Mouse (Mus musculus): ENCODE data around the gene Gm14569. TPM values are rescaled to one million over a fixed set of nuclear protein-coding genes. Genes with fewer than 3 reads are reported as not detected.

The Gm14569 gene
- polyA plus RNA-seq, 1 experiment from 2014 or later, result not detected

DNA sequence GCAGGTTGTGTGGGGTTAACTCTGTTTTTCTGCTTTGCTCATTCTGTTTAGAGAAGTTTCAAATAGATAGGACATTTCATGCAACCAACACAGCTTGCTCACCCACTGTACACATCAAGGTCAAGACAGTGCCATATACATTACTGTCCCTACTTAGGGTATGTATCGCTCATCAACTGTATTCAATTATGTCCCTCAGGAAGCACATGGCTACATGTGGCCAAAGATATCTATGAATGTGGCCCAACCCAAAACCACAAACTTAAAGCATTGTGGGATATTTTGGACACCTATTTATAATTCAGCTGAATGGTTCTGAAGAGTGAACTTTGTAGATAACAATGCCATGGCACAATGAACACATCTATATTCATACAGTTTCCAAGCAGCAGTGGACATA lies 53.7 kb downstream of the Gm14569 start:
- Histone ChIP-seq H3K27ac (replicated peaks) (no peak overlapping the region), H3K4me1 (replicated peaks) (no peaks in the 10 kb centered on the region), H3K9me3 (no peaks in the 10 kb centered on the region), H3K4me2 (no peak overlapping the region), H3K27me3 (no peaks in the 10 kb centered on the region), H3K4me3 (no peak overlapping the region), H3K9ac (no peak overlapping the region), H3K36me3 (no peaks in the 10 kb centered on the region)
- ATAC-seq (ENCODE audit: low read depth), result no peak
- WGBS, result 96% methylated on average over 1 of the region's 1 CpGs

DNA sequence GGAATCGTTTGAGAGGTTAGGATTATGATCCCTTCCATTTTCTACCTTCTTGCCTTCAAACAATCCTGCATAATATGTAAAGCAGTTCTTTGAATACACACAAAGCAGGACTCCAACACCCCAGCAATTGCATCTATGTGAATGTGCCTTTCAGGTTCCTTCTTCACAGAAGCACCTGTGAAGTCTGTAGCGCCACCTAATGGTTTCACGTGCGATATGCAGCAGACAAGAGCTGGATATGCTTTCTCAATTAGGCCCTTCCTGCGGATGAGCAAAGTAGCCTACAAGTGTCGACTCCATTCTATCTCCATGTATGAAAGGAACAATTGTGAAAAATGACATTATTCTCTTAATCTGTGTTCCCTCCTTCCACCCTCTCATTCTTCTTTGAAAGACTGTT lies 56.6 kb downstream of the Gm14569 start:
- Histone ChIP-seq H3K4me1 (replicated peaks) (no peaks in the 10 kb centered on the region), H3K4me2 (no peak overlapping the region), H3K36me3 (no peaks in the 10 kb centered on the region), H3K9ac (no peak overlapping the region), H3K9me3 (no peaks in the 10 kb centered on the region), H3K27ac (replicated peaks) (no peak overlapping the region), H3K27me3 (no peaks in the 10 kb centered on the region), H3K4me3 (no peak overlapping the region)
- 51% methylated on average over 6 of the region's 6 CpGs for WGBS
- ATAC-seq (ENCODE audit: low read depth), result no peak

DNA sequence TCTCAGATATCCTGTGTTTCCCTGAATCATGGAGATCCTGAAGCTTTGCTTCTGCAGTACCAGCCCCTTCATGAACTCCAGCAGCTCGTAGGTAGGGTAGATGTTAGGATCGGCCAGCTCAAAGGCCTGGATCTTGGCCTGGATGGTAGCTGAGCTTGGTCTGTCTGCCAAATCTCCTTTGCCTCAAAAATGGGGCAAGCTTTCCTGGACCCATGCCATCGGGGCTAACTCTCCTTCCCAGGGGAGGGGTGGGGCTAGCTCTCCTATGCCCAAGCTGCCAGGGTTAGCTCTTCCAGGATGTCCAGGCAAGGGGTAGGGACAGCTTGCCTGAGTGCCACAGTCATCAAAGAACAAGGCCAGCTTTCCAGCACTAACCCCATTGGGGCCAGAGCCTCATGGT lies 72.5 kb downstream of the Gm14569 start:
- Histone ChIP-seq H3K27me3 (no peaks in the 10 kb centered on the region), H3K27ac (replicated peaks) (no peak overlapping the region), H3K9me3 (no peaks in the 10 kb centered on the region), H3K4me3 (no peak overlapping the region), H3K4me2 (no peak overlapping the region), H3K9ac (no peak overlapping the region), H3K4me1 (replicated peaks) (no peaks in the 10 kb centered on the region), H3K36me3 (no peaks in the 10 kb centered on the region)
- 92% methylated on average over 3 of the region's 3 CpGs for WGBS
- no peak for ATAC-seq (ENCODE audit: low read depth)

DNA sequence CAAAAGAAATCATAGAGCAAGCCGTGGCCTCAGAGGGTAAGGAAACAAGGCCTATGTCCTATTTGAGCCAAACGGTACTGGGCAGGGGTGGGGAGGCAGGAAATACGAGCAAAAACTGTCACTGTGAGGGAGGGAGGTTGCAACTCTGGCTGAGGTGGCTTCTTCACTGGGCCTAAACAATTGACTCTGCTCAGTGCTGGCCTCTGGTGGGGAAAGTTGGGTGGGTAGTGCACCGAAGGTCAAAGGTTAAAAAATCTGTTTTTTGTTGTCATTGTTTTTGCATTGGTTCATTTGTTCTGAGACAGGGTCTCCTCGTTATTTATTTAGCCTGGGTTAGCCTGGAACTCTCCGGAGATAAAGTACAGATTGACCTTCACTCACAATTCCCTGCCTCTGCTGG lies 89.3 kb downstream of the Gm14569 start:
- Histone ChIP-seq H3K4me1 (replicated peaks) (no peaks in the 10 kb centered on the region), H3K9ac (no peak overlapping the region), H3K27me3 (no peaks in the 10 kb centered on the region), H3K27ac (replicated peaks) (no peak overlapping the region), H3K4me2 (no peak overlapping the region), H3K4me3 (no peak overlapping the region), H3K36me3 (no peaks in the 10 kb centered on the region), H3K9me3 (no peaks in the 10 kb centered on the region)
- ATAC-seq (ENCODE audit: low read depth), result no peak
- WGBS, result 64% methylated on average over 6 of the region's 6 CpGs

DNA sequence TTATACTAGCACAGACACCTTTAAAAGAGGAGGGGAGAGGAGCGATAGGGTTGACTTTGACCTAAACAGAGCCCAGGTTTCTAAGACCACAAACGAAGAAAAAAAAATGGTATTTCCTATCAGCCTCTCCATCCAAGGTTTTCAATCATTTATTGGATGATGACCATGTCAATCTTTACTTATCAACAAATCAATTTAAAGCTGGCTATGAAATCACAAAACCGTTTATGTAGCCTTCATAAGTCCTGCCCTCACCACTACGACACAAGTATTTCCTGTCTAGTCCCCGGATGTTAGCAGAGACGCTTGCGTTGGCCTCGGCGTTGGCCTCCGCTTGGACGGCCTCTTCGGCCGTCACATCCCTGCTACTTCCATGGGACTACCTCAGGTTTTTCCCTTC lies 90.7 kb downstream of the Gm14569 start, which contains the start of gene Gm6268:
Gene Gm6268 (plus strand): TSS at position 301 of the 400 bp plus-strand sequence.
- ATAC-seq (ENCODE audit: low read depth), result no peak
- H3K9me3 ChIP-seq, result no peaks in the 10 kb centered on the region
- H3K27me3 ChIP-seq, result no peaks in the 10 kb centered on the region
- WGBS, result 92% methylated on average over 13 of the region's 13 CpGs
- H3K9ac ChIP-seq, result no peak within 1 kb of the TSS
- no peaks in the 10 kb centered on the region for H3K36me3 ChIP-seq
- H3K4me3 ChIP-seq, result no peak within 1 kb of the TSS
- no peaks in the 10 kb centered on the region for H3K4me1 ChIP-seq (replicated peaks)
- H3K27ac ChIP-seq (replicated peaks), result no peak within 1 kb of the TSS
- H3K4me2 ChIP-seq, result no peak within 1 kb of the TSS

DNA sequence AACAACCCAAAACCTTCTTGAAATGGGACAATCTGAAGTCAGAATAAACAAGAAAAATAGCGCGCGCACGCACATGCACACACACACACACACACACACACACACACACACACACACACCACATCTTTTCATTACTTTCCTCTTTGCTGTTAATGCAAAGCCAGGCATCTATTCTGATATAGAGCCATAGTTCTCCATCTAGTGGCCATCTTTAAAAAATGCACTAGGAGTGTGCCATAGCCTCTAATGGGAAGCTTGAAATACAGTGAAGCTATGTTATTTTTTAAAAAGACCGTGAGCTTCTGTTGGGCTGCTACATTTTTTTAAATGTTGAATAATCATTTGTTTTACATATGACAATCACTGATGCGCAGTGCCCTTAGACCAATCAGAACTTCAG lies 98.4 kb downstream of the Gm14569 start:
- no peak; the same call in 1 of the 2 replicates for ATAC-seq (ENCODE audit: low read depth)
- H3K9ac ChIP-seq, result no peak overlapping the region
- no peak overlapping the region for H3K27ac ChIP-seq (replicated peaks)
- H3K9me3 ChIP-seq, result no peaks in the 10 kb centered on the region
- no peaks in the 10 kb centered on the region for H3K27me3 ChIP-seq
- H3K4me2 ChIP-seq, result no peak overlapping the region
- H3K36me3 ChIP-seq, result no peaks in the 10 kb centered on the region
- 43% methylated on average over 6 of the region's 6 CpGs for WGBS
- H3K4me1 ChIP-seq (replicated peaks), result no peaks in the 10 kb centered on the region
- H3K4me3 ChIP-seq, result no peak overlapping the region

DNA sequence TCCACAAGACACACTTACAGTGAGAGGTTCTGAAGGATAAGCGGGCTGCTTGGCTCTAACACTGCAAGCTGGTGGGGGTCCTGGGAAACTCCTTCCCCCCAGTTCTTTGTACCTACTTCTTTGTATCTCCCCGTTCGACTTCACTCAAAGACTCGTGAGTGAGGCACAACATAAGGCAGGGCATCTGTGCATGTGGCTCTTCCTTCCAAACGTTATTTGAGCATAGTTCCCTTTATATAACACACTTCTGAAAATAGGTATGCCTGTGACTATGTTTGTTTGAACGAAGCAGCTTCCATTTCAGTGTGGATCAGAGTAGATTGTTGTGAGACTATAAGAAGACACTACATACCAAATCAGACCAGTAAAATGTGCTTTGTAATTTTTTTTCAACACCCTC lies 99.0 kb downstream of the Gm14569 start:
- 71% methylated on average over 6 of the region's 6 CpGs for WGBS
- Histone ChIP-seq H3K9ac (no peak overlapping the region), H3K27me3 (no peaks in the 10 kb centered on the region), H3K36me3 (no peaks in the 10 kb centered on the region), H3K4me3 (no peak overlapping the region), H3K4me1 (replicated peaks) (no peaks in the 10 kb centered on the region), H3K4me2 (no peak overlapping the region), H3K27ac (replicated peaks) (no peak overlapping the region), H3K9me3 (no peaks in the 10 kb centered on the region)
- no peak for ATAC-seq (ENCODE audit: low read depth)

DNA sequence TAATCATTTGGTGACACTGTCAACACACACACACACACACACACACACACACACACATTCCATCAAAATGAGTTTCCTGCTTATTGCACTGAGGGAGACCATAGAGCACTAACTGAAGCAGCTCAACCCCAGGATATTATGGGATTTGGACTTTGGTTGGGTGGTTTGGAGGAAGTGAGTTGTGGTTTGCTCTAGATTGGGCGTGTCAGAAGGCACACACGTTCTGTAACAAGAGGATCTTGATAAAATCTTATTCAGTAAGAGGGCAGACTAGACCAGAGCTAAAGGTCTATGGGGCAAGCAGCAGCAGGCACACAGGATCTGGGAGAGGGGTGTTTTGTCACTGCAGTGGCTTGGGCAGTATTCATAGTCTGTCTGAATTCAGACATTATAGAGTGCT lies 101.1 kb downstream of the Gm14569 start:
- Histone ChIP-seq H3K4me3 (no peak overlapping the region), H3K27ac (replicated peaks) (no peak overlapping the region), H3K36me3 (no peaks in the 10 kb centered on the region), H3K9ac (no peak overlapping the region), H3K9me3 (no peaks in the 10 kb centered on the region), H3K4me2 (no peak overlapping the region), H3K4me1 (replicated peaks) (no peaks in the 10 kb centered on the region), H3K27me3 (no peaks in the 10 kb centered on the region)
- ATAC-seq (ENCODE audit: low read depth), result no peak
- 79% methylated on average over 2 of the region's 2 CpGs for WGBS

DNA sequence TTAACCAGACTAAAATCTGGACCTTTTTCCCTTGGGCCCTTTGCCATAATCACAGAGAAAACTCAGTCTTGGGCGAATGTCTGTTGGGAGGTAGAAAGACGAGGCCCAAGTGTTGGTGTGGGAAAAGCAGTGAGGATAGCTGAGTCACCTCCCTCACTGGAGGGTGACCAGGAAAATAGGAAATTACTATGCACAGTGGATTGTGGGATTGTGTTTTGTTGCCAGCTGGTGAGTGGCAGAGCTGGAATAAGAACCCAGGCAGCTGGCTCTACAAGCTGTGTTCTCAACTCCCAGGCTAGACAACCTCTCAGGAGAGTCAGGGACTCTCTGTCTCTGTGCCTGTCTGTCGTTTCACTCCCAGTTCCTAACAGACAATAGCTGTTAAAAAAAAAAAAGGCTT lies 101.7 kb downstream of the Gm14569 start:
- 47% methylated on average over 3 of the region's 3 CpGs for WGBS
- Histone ChIP-seq H3K27ac (replicated peaks) (no peak overlapping the region), H3K4me2 (no peak overlapping the region), H3K27me3 (no peaks in the 10 kb centered on the region), H3K36me3 (no peaks in the 10 kb centered on the region), H3K9me3 (no peaks in the 10 kb centered on the region), H3K4me1 (replicated peaks) (no peaks in the 10 kb centered on the region), H3K4me3 (no peak overlapping the region), H3K9ac (no peak overlapping the region)
- no peak for ATAC-seq (ENCODE audit: low read depth)

DNA sequence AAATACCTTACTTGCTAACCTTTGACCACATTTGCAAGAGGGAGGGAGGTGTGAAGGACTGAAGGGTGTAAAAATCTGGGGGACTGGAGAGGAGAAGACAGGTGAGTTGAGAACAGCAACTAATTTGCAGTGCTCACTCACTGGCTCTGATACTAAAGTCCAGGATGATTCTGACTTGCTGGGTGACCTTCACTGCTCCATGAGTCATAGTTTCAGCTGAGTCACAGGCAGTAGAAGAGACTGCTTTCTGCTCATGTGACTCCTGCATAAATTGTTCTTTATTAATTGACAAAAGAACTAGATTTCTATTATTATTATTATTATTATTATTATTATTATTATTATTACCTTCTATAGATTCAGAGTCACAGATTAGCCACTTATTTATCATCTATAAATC lies 106.3 kb downstream of the Gm14569 start:
- H3K4me2 ChIP-seq, result no peak overlapping the region
- no peak overlapping the region for H3K27ac ChIP-seq (replicated peaks)
- no peaks in the 10 kb centered on the region for H3K36me3 ChIP-seq
- ATAC-seq (ENCODE audit: low read depth), result no peak
- no peaks in the 10 kb centered on the region for H3K9me3 ChIP-seq
- no peak overlapping the region for H3K9ac ChIP-seq
- no peaks in the 10 kb centered on the region for H3K4me1 ChIP-seq (replicated peaks)
- no peaks in the 10 kb centered on the region for H3K27me3 ChIP-seq
- H3K4me3 ChIP-seq, result no peak overlapping the region

Small RNA genes within 50 kb of the gene (microRNA-seq; reads per million reads assigned to microRNA genes)
- gene Gm44485, result not detected

Other genes starting within 250 kb of the Gm14569 start
- 0.38 and 0.44 TPM in 2 replicates for gene Lonrf3, start 163.5 kb downstream of the Gm14569 start, polyA plus RNA-seq (2015; fragmentation: Nextera tagmentation; extraction: Ambion mirVana)
- not detected in 2 replicates for gene Gm6268, start 90.5 kb downstream of the Gm14569 start, polyA plus RNA-seq (2015; fragmentation: Nextera tagmentation; extraction: Ambion mirVana)
- 503 and 515 TPM in 2 replicates for gene Pgrmc1, start 106.4 kb upstream of the Gm14569 start, polyA plus RNA-seq (2015; fragmentation: Nextera tagmentation; extraction: Ambion mirVana)
- 4.7 and 5.2 TPM in 2 replicates for gene Akap17b, start 153.6 kb upstream of the Gm14569 start, polyA plus RNA-seq (2015; fragmentation: Nextera tagmentation; extraction: Ambion mirVana)

All from neural tube, embryonic 13.5 days (tissue).